11 mouse cellular contexts compared by ENCODE assay signal in the genomic region with DNA sequence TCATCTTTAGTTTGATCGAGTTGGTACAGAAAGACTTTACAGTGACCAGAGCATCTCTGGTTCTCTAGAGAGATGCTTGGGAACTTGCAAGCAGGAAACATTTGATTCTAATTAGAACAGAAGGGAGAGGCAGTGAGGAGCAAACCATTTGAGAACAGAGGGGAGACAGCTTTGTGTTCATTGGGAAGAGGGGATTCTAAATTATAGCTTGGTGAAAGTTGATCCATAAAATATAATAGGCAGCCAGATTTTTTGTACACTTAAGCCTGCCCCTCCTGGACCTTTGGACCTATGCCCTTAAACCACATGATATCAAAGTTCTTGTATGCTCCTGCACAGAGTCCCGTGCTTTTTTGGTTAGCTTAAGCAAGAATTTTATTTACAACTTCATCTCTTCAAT.
DNase-seq lines count a peak whose midpoint lies in the region; ATAC-seq and TF ChIP-seq lines count a peak whose summit lies in the region.
"Had no signal": no experiment of that assay in that cellular context is flagged by ENCODE, and none has a peak within 500 bp of the region (broad histone marks: within the 10 kb centered on the region; RNA-seq: fewer than 3 reads in every experiment).

No protein-coding gene starts in this region.

- TF ChIP-seq CTCF in brain, embryonic 14.5 days (IDR thresholded peaks at IDR 0.05; ENCODE audit: borderline replicate concordance, extremely low read depth, insufficient read depth, insufficient read length): no peak

- no peak overlapping the region for H3K4me2 ChIP-seq in hindbrain, embryonic 14.5 days (replicated peaks)
- H3K4me2 ChIP-seq in hindbrain, embryonic 11.5 days (replicated peaks; ENCODE audit: low read depth, low read length): no peak overlapping the region
- no peak overlapping the region for H3K4me2 ChIP-seq in embryonic facial prominence, embryonic 12.5 days (replicated peaks)
- no peak overlapping the region for H3K4me2 ChIP-seq in limb, embryonic 14.5 days (replicated peaks; ENCODE audit: low read depth, low read length, severe bottlenecking)

- WGBS in hindbrain, embryonic 14.5 days: 82% methylated on average over 2 of the region's 2 CpGs
- 78% methylated on average over 2 of the region's 2 CpGs for WGBS in hindbrain, embryonic 11.5 days
- WGBS in embryonic facial prominence, embryonic 12.5 days: 21% methylated on average over 2 of the region's 2 CpGs
- 25% methylated on average over 2 of the region's 2 CpGs for WGBS in limb, embryonic 14.5 days

- no peak overlapping the region for H3K9ac ChIP-seq in hindbrain, embryonic 14.5 days
- H3K9ac ChIP-seq in hindbrain, embryonic 11.5 days (ENCODE audit: low read depth, low read length): no peak overlapping the region
- no peak overlapping the region for H3K9ac ChIP-seq in embryonic facial prominence, embryonic 12.5 days
- no peak overlapping the region for H3K9ac ChIP-seq in limb, embryonic 14.5 days (ENCODE audit: low read depth, low read length, severe bottlenecking)

- no peak for DNase-seq in hindbrain, embryonic 14.5 days (ENCODE audit: low spot score)
- DNase-seq in hindbrain, embryonic 11.5 days (ENCODE audit: low spot score): no peak
- peak; percentile 46 for DNase-seq in brain, embryonic 14.5 days (ENCODE audit: low read depth)
- DNase-seq in limb, embryonic 14.5 days (ENCODE audit: low spot score): peak; percentile 41
- no peak for DNase-seq in right cerebral cortex, postnatal 36 days (ENCODE audit: low spot score in 2 of 2)
- DNase-seq in left cerebral cortex, postnatal 4 days: no peak
- DNase-seq in thymus, adult 18-20 months: no peak
- DNase-seq: right cerebral cortex, postnatal 14 days; thymus, postnatal 4 days had no signal

- no peak overlapping the region for H3K4me3 ChIP-seq in hindbrain, embryonic 14.5 days (replicated peaks; ENCODE audit: low read length)
- H3K4me3 ChIP-seq in hindbrain, embryonic 11.5 days (ENCODE audit: low read depth, low read length): no peak overlapping the region
- no peak overlapping the region for H3K4me3 ChIP-seq in embryonic facial prominence, embryonic 12.5 days
- H3K4me3 ChIP-seq in limb, embryonic 14.5 days (replicated peaks; ENCODE audit: low read length): no peak overlapping the region
- H3K4me3 ChIP-seq: erythroblast, embryonic 14.5 days had no signal

- no peak for ATAC-seq in hindbrain, embryonic 14.5 days (ENCODE audit: low FRiP score)
- no peak for ATAC-seq in hindbrain, embryonic 11.5 days (ENCODE audit: low FRiP score)
- ATAC-seq in embryonic facial prominence, embryonic 12.5 days (ENCODE audit: insufficient number of reproducible peaks, insufficient read depth, low FRiP score, low TSS enrichment): peak; percentile 50; the same call in 1 of the 2 replicates
- ATAC-seq in limb, embryonic 14.5 days (ENCODE audit: low FRiP score, low read depth): no peak

- H3K9me3 ChIP-seq in hindbrain, embryonic 14.5 days (ENCODE audit: control insufficient read depth, low read length): no peaks in the 10 kb centered on the region
- no peaks in the 10 kb centered on the region for H3K9me3 ChIP-seq in hindbrain, embryonic 11.5 days (ENCODE audit: control insufficient read depth, low read length)
- H3K9me3 ChIP-seq in embryonic facial prominence, embryonic 12.5 days: no peaks in the 10 kb centered on the region
- no peaks in the 10 kb centered on the region for H3K9me3 ChIP-seq in limb, embryonic 14.5 days (ENCODE audit: control insufficient read depth, low read length)

- H3K36me3 ChIP-seq in hindbrain, embryonic 14.5 days (replicated peaks; ENCODE audit: control insufficient read depth, insufficient read depth): no peaks in the 10 kb centered on the region
- H3K36me3 ChIP-seq in hindbrain, embryonic 11.5 days (ENCODE audit: control insufficient read depth, insufficient read depth, low read length): no peaks in the 10 kb centered on the region
- no peaks in the 10 kb centered on the region for H3K36me3 ChIP-seq in embryonic facial prominence, embryonic 12.5 days
- H3K36me3 ChIP-seq in limb, embryonic 14.5 days (ENCODE audit: control insufficient read depth, insufficient read depth, low read length): no peaks in the 10 kb centered on the region

- TF ChIP-seq POLR2A in brain, embryonic 14.5 days (IDR thresholded peaks at IDR 0.05; ENCODE audit: borderline replicate concordance, extremely low read depth, insufficient read depth, insufficient read length, poor library complexity, severe bottlenecking): no peak
- no peak for TF ChIP-seq POLR2A in limb, embryonic 14.5 days (IDR thresholded peaks at IDR 0.05; ENCODE audit: borderline replicate concordance, extremely low read depth, insufficient read depth, insufficient read length)

- peaks cover 4% of the 10 kb centered on the region for H3K4me1 ChIP-seq in hindbrain, embryonic 14.5 days (replicated peaks; ENCODE audit: control insufficient read depth, insufficient read depth, low read length)
- H3K4me1 ChIP-seq in hindbrain, embryonic 11.5 days (replicated peaks; ENCODE audit: control insufficient read depth, insufficient read depth, low read length): peaks cover 2% of the 10 kb centered on the region; the same call in 1 of the 2 replicates
- peaks cover 48% of the 10 kb centered on the region for H3K4me1 ChIP-seq in embryonic facial prominence, embryonic 12.5 days
- H3K4me1 ChIP-seq in limb, embryonic 14.5 days (ENCODE audit: control insufficient read depth, insufficient read depth, low read length): peaks cover 36% of the 10 kb centered on the region

- no peaks in the 10 kb centered on the region for H3K27me3 ChIP-seq in hindbrain, embryonic 14.5 days (ENCODE audit: control insufficient read depth, insufficient read depth, low read length)
- H3K27me3 ChIP-seq in hindbrain, embryonic 11.5 days (ENCODE audit: control insufficient read depth, insufficient read depth, low read length): no peaks in the 10 kb centered on the region
- no peaks in the 10 kb centered on the region for H3K27me3 ChIP-seq in embryonic facial prominence, embryonic 12.5 days
- no peaks in the 10 kb centered on the region for H3K27me3 ChIP-seq in limb, embryonic 14.5 days (ENCODE audit: control insufficient read depth, insufficient read depth, low read length)

- 0 out of 2 replicates have a peak overlapping the region, but pooled peaks have one; percentile 26 for H3K27ac ChIP-seq in hindbrain, embryonic 14.5 days
- H3K27ac ChIP-seq in hindbrain, embryonic 11.5 days (ENCODE audit: low read depth, low read length): no peak overlapping the region
- H3K27ac ChIP-seq in embryonic facial prominence, embryonic 12.5 days: peak overlapping the region; percentile 87
- peak overlapping the region; percentile 45 for H3K27ac ChIP-seq in limb, embryonic 14.5 days (replicated peaks; ENCODE audit: low read depth, low read length)

- intact Hi-C loops in left cerebral cortex, postnatal 4 days (cut with DNase I): no loop called here

Comparison
In these comparisons a context has a peak if more than half of its experiments do, and no peak if none do; other contexts are left out.
1. DNase-seq: peak in brain, embryonic 14.5 days (single experiment) and limb, embryonic 14.5 days (single experiment); none in hindbrain, embryonic 14.5 days (single experiment), hindbrain, embryonic 11.5 days (single experiment), right cerebral cortex, postnatal 36 days (0 of 2), left cerebral cortex, postnatal 4 days (single experiment) and thymus, adult 18-20 months (0 of 2).